Mouse (Mus musculus): ENCODE results near the gene Ptdss2.

Ptdss2 gene

GRCm38 (mm10) chr7:141173323-141173850, 51.2 kb downstream of the Ptdss2 start:
- DNase-seq (ENCODE audit: low spot score in 2 of 2) = no peak

GRCm38 (mm10) chr7:141175068-141175467, 52.9 kb downstream of the Ptdss2 start:
- DNase-seq (ENCODE audit: low spot score in 2 of 2) = no peak

- peak; percentile 75 to 87 for DNase-seq (ENCODE audit: low spot score in 2 of 2)
Measured at GRCm38 (mm10) chr7:141176173-141176572, 54.0 kb downstream of the Ptdss2 start.

GRCm38 (mm10) chr7:141188194-141188593, 66.0 kb downstream of the Ptdss2 start:
- DNase-seq (ENCODE audit: low spot score in 2 of 2) = no peak

GRCm38 (mm10) chr7:141188733-141189132, 66.6 kb downstream of the Ptdss2 start:
- no peak for DNase-seq (ENCODE audit: low spot score in 2 of 2)

- no peak for DNase-seq (ENCODE audit: low spot score in 2 of 2)
Measured at GRCm38 (mm10) chr7:141190220-141190619, 68.0 kb downstream of the Ptdss2 start.

GRCm38 (mm10) chr7:141191036-141191435, 68.9 kb downstream of the Ptdss2 start:
- DNase-seq (ENCODE audit: low spot score in 2 of 2) = no peak

GRCm38 (mm10) chr7:141191796-141192685, 69.9 kb downstream of the Ptdss2 start:
- no peak for DNase-seq (ENCODE audit: low spot score in 2 of 2)

- DNase-seq (ENCODE audit: low spot score in 2 of 2) = no peak
Measured at GRCm38 (mm10) chr7:141192776-141193347, 70.7 kb downstream of the Ptdss2 start.

GRCm38 (mm10) chr7:141193348-141193856, 71.2 kb downstream of the Ptdss2 start:
- DNase-seq (ENCODE audit: low spot score in 2 of 2) = no peak

- DNase-seq (ENCODE audit: low spot score in 2 of 2) = peak; percentile 97 to 98
Measured at GRCm38 (mm10) chr7:141193948-141194347, 71.8 kb downstream of the Ptdss2 start, which contains the start of the genes Hras and Lrrc56. Hras (minus strand) TSS chr7:141194005. Lrrc56 (plus strand) TSS chr7:141194157.

- no peak for DNase-seq (ENCODE audit: low spot score in 2 of 2)
Measured at GRCm38 (mm10) chr7:141194409-141194808, 72.2 kb downstream of the Ptdss2 start.

- DNase-seq (ENCODE audit: low spot score in 2 of 2) = peak; percentile 92 to 95
Measured at GRCm38 (mm10) chr7:141194830-141195229, 72.6 kb downstream of the Ptdss2 start.

- DNase-seq (ENCODE audit: low spot score in 2 of 2) = no peak
Measured at GRCm38 (mm10) chr7:141195754-141196153, 73.6 kb downstream of the Ptdss2 start.

- no peak for DNase-seq (ENCODE audit: low spot score in 2 of 2)
Measured at GRCm38 (mm10) chr7:141196619-141197282, 74.6 kb downstream of the Ptdss2 start.

- no peak for DNase-seq (ENCODE audit: low spot score in 2 of 2)
Measured at GRCm38 (mm10) chr7:141198121-141198520, 75.9 kb downstream of the Ptdss2 start.

- no peak for DNase-seq (ENCODE audit: low spot score in 2 of 2)
Measured at GRCm38 (mm10) chr7:141204546-141204945, 82.4 kb downstream of the Ptdss2 start.

GRCm38 (mm10) chr7:141205504-141205903, 83.3 kb downstream of the Ptdss2 start:
- no peak for DNase-seq (ENCODE audit: low spot score in 2 of 2)

GRCm38 (mm10) chr7:141206182-141206937, 84.2 kb downstream of the Ptdss2 start:
- no peak for DNase-seq (ENCODE audit: low spot score in 2 of 2)
